Mouse (Mus musculus): ENCODE data around the gene Ttpal.
"Not testable (repeated sequence)": the region's sequence is repeated elsewhere in the genome, so short reads cannot be mapped to it uniquely, and the experiment has no call there.

Gene Ttpal

GRCm38 (mm10) chr2:163593636-163594282 is 8.4 kb upstream of the Ttpal start:
- DNase-seq, result no peak

GRCm38 (mm10) chr2:163595119-163595518 is 7.0 kb upstream of the Ttpal start:
- no peak for DNase-seq

- DNase-seq, result no peak
Observed at GRCm38 (mm10) chr2:163596057-163596872, 5.8 kb upstream of the Ttpal start.

GRCm38 (mm10) chr2:163596873-163597155 is 5.3 kb upstream of the Ttpal start:
- DNase-seq, result no peak

GRCm38 (mm10) chr2:163597661-163598060 is 4.5 kb upstream of the Ttpal start:
- peak; percentile 63 for DNase-seq

GRCm38 (mm10) chr2:163599226-163599625 is 2.9 kb upstream of the Ttpal start:
- peak; percentile 75 for DNase-seq

- DNase-seq, result no peak
Observed at GRCm38 (mm10) chr2:163601066-163601465, 1.0 kb upstream of the Ttpal start.

GRCm38 (mm10) chr2:163601712-163602100 is 408 bp upstream of the Ttpal start:
- DNase-seq, result no peak

- DNase-seq, result no peak
Observed at GRCm38 (mm10) chr2:163606161-163606560, 4.0 kb downstream of the Ttpal start.

GRCm38 (mm10) chr2:163608008-163608407 is 5.9 kb downstream of the Ttpal start:
- no peak for DNase-seq

GRCm38 (mm10) chr2:163609281-163609975 is 7.3 kb downstream of the Ttpal start:
- no peak for DNase-seq

GRCm38 (mm10) chr2:163611176-163611575 is 9.1 kb downstream of the Ttpal start:
- DNase-seq, result no peak

- no peak for DNase-seq
Observed at GRCm38 (mm10) chr2:163613206-163613605, 11.1 kb downstream of the Ttpal start.

GRCm38 (mm10) chr2:163613990-163614389 is 11.9 kb downstream of the Ttpal start:
- no peak for DNase-seq

- DNase-seq, result no peak
Observed at GRCm38 (mm10) chr2:163615401-163615800, 13.3 kb downstream of the Ttpal start.

GRCm38 (mm10) chr2:163615906-163616651 is 14.0 kb downstream of the Ttpal start:
- no peak for DNase-seq

- DNase-seq, result no peak
Observed at GRCm38 (mm10) chr2:163616652-163617227, 14.6 kb downstream of the Ttpal start.

GRCm38 (mm10) chr2:163617232-163617863 is 15.2 kb downstream of the Ttpal start:
- no peak for DNase-seq

- no peak for DNase-seq
Observed at GRCm38 (mm10) chr2:163617874-163618273, 15.8 kb downstream of the Ttpal start.

GRCm38 (mm10) chr2:163620451-163620850 is 18.3 kb downstream of the Ttpal start:
- DNase-seq, result no peak

- DNase-seq, result not testable (repeated sequence)
Observed at GRCm38 (mm10) chr2:163621401-163621800, 19.3 kb downstream of the Ttpal start.

GRCm38 (mm10) chr2:163631223-163631622 is 29.1 kb downstream of the Ttpal start:
- DNase-seq, result no peak

All from retina, postnatal 1 day (tissue).